Mouse (Mus musculus): Measurements from ENCODE around the gene Stpg1.

Stpg1 gene

DNA sequence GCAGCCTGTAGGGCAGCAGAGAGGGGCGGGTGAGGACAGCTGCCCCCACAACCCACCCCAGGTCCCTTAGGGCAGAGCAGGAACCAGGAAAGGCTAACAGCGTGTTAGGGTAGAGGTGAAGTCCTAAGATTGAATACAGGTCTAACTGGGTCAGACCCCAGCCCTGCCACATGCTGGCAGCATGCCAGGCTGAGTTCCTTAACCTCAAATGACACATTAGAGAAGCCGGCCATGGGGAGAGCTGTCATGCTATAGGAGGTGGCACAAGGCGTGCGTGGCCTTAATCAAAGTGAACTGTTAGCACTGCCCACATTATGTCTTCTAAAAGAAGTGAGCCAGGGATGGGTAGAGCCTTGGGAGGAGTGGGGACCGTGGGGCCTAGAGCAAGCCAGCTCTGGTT is 54.7 kb downstream of the Stpg1 start:
- no peak for DNase-seq (ENCODE audit: low spot score)

DNA sequence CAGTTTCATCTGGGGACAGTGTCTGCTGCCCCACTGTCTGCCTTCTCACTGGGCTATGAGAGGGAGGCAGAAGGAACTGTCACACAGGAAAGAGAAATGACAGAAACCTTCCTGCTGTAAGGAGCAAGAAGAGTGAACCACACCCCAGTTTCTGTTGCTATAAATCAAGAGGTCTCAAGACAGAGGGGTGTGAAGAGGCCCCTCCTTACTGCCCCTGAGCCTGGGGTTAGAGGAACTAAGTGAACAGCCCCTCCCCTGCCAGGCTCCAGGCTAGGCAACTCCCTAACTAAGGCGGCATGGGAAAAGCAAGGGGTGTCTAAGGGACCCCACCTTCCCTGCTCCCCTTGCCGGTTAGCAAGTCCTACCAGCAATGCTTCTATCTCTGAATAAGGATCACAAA is 69.2 kb downstream of the Stpg1 start:
- DNase-seq (ENCODE audit: low spot score), result no peak

DNA sequence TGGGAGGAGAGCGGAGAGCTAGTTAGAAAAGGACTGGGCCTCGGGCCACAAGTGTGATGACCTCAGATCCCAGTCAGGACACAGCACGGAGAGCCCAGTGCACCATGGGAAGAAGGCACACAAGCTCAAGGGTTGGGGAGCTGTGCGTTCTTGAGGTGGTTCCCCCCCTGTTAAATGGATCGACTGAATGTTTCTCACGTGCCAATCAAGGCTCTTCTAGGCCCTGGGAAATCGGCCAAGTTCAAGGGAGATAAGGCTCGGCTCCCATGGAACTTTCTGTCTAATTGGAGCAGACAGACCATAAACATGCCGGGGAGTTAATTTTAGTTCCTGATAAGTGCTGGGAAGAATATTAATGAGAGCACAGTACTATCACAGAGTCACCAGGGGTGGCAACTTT is 70.8 kb downstream of the Stpg1 start:
- no peak for DNase-seq (ENCODE audit: low spot score)

DNA sequence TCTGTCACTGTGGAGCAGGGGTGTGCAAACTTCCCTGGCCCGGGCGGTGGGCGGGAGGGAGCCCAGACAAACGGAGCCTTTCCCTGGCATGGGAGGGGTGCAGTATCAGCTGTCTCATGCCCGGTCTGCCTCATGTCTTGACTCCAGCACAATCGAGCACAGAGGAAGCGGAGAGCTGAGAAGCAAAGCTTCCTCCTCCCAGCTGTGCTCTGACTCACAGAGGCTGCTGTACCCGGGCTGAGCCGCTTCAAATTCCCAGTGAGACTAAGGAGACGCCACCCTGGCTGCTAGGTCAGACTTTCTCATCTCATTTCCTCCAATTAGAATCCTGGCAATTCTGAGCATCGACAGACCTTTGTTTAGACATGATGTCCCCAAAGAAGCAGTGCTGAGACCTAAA is 72.5 kb downstream of the Stpg1 start:
- DNase-seq (ENCODE audit: low spot score), result no peak

DNA sequence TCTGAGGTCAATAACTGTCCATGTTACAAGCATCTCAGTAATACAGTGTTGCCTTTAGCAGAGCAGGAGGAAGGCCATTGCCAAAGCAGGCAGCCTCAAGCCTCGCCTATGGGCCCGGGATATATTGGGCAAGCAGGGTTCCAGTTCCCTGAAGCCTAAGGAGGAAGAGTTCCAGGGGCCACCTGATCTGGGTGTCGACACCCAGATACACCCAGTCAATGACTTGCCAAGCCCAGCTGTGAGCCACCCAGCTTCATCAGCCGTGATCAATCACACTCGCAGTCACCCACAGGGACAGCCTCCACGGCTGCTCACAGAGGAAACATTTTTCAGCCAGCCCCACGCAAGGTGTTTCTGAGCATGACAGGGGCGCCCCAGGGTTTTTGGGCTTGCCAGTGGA is 72.9 kb downstream of the Stpg1 start:
- DNase-seq (ENCODE audit: low spot score), result no peak

DNA sequence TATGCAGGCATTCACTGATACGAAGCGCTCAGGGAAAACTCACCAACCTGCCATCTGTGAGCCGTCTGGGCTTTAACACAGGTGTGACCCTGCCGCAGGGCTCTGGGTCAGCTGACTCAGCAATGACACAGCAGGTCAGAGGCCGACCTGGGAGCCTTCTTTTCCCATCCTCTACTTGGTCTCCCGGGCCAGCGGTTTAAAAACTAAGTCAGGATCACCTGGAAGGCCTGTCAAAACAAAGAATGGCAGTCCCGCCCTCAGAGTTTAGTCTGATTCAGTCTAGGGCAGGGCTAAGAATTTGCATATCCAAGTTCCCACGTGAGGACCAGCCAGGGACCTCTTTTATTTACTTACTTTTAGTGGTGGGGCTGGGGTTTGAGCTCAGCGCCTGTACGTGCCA is 74.6 kb downstream of the Stpg1 start:
- DNase-seq (ENCODE audit: low spot score), result no peak

DNA sequence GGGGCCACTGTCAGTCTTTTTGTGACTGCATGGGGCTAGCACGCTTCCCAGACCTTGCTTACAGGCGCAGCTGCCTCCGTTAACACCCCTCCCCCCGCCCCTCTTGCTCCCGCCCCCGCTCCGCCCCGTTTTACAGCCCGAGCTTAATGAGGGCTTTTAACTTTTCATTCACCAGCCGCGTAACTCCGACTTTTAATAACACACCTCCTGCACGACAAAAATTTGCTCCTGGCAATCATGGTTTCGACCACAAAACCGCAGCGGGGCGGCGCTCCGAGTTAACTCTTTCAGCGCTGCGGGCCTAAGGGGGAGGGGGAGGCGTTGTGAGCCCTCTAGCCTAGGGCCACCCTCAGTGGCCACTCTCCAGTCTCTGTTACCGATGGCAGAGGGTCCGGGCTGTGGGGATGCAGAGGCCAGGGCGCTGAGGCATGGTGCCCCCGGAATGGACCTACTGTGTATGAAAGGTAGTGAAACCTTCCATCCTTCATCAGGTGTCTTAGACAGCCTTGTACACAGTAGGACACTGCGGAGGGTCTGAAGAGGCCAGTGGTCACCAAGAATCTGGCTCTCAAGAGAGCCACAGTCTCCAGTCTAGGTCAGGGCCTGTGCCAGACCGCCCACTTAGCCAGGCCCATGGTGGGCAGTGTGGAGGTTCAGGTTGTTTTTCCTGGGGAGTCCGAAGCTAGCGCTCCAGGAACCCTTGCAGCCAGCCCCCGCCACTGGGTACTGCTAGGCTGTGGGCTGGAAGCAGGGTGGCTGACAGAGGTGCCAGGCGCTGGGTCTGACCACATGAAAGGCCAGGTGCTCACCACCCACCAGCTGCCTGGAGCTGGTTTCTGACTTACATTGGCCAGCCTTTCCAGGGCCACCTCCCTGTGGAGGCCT is 75.8 kb downstream of the Stpg1 start:
- peak; percentile 44 for DNase-seq (ENCODE audit: low spot score)

DNA sequence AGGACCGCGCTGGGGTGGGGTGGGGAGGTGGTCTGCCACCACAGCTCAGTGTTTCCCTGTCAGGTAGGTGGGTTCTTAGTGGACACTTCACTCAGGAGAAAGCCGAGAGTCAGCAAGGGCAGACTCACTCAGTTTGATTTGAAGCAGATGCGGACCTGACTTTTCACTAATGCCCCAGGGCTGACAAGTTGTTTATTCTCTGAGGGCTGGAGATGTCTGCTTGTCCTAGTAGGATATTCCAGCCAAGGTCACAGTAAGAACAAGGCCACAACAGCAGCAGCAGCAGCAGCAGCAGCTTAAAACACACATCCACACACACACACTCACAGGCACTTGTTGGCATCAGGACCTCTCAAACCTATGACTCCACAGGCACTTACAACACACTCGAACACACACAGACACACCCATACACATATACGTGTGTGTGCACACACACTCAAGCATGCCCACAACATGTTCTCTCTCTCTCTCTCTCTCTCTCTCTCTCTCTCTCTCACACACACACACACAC is 76.5 kb downstream of the Stpg1 start:
- no peak for DNase-seq (ENCODE audit: low spot score)

DNA sequence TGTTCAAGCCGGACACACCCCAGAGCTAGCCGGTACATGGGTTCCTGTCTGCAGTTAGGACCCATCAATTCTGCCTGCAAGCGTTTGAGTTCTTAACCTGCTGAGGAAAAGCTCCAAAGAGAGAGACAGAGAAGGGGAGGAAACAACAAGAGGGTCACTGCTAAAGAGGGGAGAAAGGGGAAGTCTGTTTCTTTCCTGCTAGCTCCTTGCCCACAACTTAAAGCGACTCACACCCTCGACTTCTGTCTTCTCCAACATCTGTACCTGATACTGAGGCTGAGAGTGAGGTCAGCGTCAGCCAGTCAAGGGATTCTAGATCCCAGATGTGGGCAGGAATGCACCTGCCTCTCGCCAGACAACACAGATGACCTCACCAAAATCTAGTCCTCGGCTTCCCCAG is 77.7 kb downstream of the Stpg1 start:
- no peak for DNase-seq (ENCODE audit: low spot score)

DNA sequence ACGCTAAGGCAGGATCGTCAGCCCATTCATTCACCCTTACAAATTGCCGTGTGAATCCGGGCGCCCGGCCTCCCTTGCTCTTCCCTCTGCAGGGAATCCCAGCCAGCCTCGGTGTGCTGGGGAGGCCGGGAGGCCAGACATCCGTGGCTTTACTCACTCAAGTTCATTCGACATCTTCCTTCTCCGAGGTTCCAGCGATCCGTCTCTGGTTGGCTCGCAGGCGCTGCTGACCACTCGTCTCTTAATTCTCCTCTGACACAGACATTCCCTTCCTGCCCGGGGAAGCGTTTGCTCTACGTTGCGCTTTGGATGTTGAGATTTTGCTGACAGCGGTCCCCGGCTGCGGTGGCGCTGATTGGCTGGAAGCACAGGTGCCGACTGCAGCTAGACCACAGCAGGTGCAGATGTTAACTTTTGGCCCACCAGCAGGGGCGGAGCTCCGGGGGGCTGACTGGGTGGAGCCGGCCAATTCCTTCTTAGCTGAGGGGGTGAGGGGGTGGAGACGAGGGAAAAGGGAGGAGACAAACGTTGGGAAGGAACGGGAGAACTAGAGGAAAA is 78.7 kb downstream of the Stpg1 start, which contains the start of gene Grhl3:
Gene Grhl3, minus strand, starts transcription at position 380 of the 558 bp plus-strand sequence.
- peak; percentile 59 for DNase-seq (ENCODE audit: low spot score)

DNA sequence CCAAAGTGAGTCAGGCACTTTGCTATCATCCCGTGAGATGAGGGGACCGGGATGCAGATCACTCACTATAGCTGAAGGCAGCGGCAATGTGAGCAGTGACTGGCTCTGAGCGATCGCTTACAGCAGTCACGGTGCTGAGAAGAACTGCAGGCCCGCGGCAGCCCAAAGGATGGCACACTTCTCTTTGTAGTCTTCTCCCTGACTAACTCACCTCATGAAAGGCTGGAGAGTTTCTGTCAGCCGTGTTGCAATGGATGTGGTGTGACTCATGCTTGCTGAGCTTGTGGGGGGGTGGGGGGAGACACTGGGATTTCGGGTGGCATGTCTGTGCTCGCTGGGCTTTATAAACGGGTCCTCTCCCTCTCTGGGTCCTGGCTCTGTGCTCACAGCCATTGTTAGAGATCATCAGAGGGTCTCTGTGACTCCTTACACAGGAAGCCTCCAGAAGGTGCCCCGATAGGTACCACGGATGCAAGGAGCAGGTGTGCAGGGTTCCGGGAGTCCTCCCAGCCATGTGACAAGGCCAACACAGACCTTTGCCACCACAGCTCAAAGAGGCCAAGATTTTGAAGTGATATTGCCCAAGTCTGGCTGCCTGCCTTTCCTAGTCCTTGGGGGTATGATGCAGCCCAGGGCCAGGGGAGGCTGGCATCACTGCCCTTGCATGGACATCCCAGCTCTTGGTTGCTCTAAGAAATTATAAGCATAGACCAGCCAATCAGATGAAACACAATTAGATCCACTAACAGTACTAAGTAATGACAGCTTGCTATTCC is 81.0 kb downstream of the Stpg1 start:
- no peak for DNase-seq (ENCODE audit: low spot score)

DNA sequence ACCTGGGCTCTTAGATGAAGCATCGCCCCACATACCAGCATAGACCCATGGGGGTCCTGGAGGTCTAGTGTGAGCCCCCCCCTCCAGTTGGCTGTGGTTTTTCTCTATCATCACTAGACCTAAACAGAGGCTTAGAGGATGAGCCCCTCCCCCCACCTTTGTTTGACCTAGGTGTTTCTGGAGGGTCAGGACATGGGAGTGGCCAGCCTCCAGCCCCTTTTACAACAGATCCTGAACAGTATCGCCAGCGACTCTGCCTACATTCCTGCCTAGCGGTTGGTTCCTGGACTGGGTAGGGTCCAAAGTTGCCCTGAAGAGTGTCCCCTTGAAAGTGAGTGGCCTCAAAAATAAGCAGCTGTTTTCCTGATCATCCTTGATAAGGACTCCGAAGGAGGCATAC is 83.9 kb downstream of the Stpg1 start:
- DNase-seq (ENCODE audit: low spot score), result no peak

DNA sequence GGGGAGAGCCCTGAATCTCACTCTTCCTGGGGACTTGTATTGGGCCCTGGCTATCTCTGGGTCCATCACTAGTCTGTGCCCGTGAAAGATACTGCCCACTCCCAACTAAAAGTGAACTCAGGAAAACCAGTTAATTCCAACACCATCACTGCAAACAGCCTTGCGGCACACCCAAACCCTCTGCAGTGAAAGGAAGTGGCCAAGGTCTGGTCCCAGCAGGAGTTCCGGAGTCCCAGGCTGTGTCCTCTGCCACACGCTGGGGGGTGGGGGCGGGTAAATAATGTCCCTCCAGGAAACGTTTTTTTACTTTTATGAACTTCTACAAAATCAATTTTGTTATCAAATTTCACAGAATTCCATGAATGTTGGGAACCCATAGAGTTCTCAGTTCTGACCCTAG is 85.1 kb downstream of the Stpg1 start:
- DNase-seq (ENCODE audit: low spot score), result no peak

DNA sequence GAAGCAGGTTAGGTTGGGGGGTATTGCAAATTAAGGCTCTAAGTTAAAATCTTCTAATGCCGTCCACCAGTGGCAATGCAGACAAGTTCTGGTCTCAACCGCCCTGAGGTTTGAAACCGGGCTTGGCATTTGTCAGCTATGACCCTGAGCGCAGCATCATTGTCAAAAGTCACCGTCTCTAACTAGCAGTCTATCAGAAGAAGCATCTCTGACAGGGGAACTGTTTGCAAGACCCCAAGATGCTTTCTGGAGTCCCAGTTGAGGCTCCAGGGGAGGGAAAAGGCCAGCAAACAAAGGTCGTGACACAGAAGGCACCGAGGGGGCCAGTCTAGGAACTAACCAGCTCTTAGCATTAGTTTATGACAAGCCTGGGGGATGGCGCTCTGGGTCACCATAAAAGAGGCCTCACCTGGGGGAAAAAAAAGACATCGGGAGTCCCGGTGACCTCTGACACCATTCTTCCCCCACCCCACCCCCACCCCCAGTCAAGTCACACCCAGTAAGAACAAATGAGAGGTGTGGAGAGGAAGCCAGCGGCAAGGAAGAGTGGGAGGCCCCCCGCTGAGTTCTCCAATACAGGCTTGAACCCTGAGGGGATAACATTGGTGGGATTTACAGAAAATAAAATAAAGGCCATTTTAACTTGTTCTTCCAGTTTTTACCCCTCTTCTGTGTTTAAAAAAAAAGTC is 86.8 kb downstream of the Stpg1 start:
- DNase-seq (ENCODE audit: low spot score), result no peak

DNA sequence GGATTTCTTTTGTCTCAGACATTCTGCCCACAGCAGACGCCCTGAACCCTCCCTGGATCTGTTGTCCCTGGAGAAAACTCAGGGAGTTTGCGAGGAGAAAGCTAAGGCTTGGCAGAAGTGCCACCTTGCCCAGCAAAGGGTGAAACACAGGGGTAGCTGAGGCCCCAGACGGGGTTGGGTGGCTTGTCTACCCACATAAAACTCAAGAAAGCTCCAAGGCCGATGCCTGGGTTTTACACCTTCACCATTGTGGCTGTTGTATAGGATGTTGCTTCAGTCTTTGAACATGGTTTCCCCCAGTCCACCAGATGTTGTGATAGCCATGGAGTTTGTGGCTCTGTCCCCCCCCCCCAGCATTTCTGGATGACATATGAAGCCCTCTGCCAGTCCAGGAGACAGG is 90.2 kb downstream of the Stpg1 start:
- DNase-seq (ENCODE audit: low spot score), result no peak

Measured in urinary bladder, postnatal 25 days (tissue).